Mouse (Mus musculus) mouse embryonic stem cell (cell line): ENCODE results near the gene Gigyf1.

ENCODE experiments used
- in situ Hi-C, 2 experiments: fragments of 300-500 bp; cut with MboI; formaldehyde crosslinking; loops; 1 replicate in 1 of 2; 3 replicates in 1 of 2; pipeline ENCODE4 v1.14.3; 2019 to 2020; ENCODE audit warnings: low sequenced_read_pairs in 2 of 2, low pct_unique_long_range_greater_than_20kb in 1 of 2, mixed read lengths in 1 of 2; ENCODE audit not compliant: unreplicated experiment in 1 of 2

The Gigyf1 gene

DNA sequence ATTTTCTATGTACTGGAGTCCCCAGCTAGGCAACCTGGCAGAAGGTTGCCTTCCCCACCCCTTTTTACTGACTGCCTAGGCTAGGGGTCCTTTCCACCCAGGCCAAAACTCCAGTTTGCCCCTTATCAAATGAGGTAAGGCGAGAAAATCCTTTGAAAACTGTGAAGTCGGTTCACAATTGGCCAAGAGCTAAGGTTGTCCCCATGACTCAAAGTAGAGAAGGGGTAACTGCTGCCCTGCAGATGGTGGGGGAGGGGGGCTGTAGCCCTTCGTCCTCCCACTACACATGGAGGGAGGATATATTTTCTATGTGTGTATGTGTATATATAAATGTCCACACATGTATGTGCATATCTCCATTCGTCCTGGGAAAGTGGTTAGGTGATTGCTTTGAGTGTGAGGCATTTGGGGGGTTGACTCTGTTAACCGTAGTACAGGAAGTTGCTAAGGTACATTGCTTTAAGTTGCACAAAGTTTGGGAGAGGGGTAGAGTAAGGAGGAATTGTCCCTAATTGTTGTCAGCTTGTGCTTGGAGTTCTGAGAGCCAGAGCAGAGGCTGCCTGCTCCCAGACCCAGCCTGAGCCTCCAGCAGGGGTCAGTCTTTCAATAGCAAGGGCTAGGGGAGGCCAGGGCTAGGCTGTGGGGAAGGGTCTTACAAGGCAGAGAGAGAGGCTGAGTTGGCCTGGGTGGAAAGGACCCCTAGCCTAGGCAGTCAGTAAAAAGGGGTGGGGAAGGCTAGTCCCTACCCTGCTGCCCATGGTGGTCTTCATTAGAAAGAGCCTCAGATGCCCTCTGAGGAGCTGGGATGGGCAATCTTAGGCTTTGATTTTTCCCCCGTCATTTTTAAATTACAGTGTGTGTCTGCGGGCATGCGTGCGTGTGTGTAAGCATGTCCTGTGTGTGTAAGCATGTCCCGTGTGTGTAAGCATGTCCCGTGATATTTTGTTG, 5.2 kb upstream of the Gigyf1 start:
- in situ Hi-C loops: no loop called here

DNA sequence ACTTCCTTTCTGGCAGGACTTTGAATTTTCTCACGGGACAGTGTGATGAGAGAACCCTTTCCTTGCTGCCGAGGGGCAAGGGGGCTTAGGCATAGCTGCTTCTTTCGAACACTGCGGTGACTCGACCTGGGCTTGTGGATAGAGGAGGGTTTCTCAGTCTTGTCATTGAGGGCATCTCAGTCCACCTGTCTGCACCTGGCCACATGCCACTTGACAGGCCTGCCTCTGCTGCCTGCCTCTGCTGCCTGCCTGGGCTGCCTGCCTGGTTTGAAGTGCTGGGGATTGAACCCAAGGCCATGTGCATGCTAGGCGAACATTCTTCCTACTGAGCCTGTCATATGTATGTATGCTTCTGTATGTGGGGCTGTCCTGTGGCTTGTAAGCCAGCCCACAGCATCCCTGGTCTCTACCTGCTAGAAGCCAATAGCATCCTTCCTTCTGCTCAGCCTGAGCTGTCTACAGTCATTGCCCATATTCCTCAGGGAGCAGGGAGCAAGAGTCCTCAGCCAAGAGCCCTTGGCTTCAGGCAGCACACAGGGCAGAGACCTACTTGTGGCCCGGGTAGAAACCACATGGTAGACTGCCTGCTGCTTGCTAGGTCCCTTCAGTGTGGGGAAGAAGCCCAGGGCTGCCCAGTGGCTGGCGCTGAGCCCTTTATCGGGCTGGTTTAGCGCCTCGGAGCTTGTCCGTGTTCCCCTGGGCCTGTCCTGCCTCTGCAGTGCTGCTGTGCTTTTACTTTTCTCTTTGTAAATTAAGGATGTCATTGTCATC, 4.2 kb upstream of the Gigyf1 start:
- in situ Hi-C loops: no loop called here

DNA sequence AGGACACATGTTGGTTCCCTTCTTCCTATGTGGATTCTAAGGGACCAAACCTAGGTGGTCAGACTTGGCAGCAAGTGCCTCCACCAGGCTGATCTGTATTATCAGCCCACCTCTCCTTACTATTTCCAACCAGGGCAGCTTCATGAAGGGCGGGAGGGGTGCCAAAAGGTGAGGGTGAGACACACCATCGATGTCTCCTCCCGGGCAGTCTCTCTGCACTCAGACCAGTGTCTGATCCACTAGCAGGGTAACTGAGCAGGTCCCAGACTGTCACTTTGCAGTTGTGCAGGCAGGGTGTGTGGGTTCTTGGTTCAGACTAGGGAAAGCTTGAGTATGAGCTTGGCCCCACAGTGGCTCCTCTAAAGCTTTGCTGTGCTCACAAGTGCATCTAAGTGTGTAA, 3.5 kb upstream of the Gigyf1 start:
- in situ Hi-C loops: no loop called here

DNA sequence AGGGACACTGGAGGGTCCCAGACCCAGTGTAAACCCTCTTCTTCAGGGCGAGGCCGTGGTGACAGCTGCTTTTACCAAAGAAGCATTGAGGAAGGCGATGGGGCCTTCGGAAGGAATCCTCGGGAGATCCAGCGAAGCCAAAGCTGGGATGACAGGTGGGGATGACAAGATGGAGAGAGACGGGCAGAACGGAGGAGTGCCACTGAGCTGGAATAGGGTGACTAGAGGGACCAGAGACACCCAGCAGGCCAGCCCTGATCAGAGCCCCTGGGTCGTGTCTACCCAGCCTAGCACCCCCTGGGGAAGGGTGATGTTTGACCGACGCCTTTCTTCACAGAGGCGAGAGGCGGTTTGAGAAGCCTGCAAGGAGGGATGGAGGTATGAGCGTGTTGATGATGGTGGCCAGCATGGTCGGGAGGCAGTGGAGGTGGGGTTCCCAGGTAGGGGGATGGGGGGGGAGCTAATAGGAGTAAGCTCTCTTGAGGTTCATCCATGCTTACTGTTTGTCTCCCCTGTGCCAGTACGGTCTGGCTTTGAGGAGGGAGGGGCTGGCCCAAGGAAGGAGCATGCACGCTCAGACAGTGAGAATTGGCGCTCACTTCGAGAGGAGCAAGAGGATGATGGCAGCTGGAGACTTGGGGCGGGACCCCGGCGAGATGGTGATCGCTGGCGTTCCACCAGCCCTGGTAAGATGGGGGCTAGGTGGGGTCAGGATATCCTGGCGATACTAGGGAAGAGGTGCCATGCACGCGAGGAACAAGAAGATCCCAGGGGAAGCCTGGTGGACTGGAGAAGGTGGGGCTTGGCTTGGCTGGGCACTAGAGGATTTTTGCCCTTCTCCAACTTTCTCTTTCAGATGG, 1.6 kb downstream of the Gigyf1 start:
- in situ Hi-C loops: no loop called here

GRCm38 (mm10) chr5:137521861-137522260, 3.5 kb downstream of the Gigyf1 start:
- in situ Hi-C loops: no loop called here

DNA sequence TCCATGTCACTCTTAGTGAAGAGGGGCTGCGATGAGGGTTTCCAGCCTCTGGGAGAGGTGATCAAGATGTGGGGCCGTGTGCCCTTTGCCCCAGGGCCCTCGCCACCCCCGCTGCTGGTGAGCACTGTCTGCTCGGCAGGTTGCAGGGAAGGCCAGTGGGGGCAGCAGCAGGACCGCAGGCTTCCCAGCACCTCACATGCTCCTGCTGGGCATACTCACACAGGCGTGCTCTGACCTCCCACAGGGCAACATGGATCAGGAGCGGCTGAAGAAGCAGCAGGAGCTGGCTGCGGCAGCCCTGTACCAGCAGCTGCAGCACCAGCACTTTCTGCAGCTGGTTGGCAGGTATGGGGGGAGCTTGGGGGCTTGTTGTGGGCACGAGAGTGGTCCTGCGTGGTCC, 4.4 kb downstream of the Gigyf1 start:
- in situ Hi-C loops: no loop called here

- in situ Hi-C loops: no loop called here
Observed at GRCm38 (mm10) chr5:137523396-137524250, 5.3 kb downstream of the Gigyf1 start.

DNA sequence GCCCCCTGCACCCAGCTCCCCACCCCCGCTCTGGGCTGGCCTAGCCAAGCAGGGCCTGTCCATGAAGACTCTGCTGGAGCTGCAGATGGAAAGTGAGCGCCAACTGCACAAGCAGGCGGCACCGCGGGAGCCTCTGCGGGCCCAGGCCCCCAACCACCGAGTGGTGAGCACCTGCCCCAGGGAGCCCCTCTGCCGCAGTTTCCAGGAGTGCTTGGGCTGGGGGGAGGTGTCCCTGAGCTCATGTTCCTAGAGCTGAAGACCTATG, 5.8 kb downstream of the Gigyf1 start:
- in situ Hi-C loops: no loop called here

DNA sequence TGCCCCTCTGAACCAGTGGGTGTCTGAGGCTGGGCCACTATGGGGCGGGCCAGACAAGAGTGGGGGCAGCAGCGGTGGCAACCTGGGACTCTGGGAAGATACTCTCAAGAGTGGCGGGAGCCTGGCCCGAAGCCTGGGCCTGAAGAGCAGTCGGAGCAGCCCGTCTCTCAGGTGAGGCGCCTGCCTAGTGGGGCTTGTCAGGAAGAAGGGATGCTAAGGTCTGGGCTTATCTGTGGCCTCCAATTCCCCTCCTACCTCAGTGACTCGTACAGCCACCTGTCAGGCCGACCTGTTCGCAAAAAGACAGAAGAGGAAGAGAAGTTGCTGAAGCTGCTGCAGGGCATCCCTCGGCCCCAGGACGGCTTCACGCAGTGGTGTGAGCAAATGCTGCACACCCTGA, 6.3 kb downstream of the Gigyf1 start:
- in situ Hi-C loops: no loop called here

DNA sequence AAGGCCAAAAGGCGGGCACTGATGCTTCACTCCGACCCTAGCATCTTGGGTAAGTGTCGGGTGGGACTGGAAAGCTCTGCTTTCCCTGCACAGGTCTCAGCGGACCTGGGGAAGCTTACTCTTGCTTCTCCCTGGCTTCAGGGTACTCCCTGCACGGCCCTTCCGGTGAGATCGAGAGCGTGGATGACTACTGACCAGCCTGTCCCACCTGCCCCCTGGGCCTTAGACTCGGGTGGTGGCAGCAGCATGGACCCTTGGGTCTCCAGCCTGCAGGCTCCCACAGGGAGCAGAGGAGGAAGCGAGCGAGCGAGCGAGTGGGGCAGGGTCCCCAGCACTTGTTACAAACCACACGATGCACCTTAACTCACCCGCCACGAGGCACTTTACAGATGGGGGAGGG, 7.2 kb downstream of the Gigyf1 start:
- in situ Hi-C loops: no loop called here

DNA sequence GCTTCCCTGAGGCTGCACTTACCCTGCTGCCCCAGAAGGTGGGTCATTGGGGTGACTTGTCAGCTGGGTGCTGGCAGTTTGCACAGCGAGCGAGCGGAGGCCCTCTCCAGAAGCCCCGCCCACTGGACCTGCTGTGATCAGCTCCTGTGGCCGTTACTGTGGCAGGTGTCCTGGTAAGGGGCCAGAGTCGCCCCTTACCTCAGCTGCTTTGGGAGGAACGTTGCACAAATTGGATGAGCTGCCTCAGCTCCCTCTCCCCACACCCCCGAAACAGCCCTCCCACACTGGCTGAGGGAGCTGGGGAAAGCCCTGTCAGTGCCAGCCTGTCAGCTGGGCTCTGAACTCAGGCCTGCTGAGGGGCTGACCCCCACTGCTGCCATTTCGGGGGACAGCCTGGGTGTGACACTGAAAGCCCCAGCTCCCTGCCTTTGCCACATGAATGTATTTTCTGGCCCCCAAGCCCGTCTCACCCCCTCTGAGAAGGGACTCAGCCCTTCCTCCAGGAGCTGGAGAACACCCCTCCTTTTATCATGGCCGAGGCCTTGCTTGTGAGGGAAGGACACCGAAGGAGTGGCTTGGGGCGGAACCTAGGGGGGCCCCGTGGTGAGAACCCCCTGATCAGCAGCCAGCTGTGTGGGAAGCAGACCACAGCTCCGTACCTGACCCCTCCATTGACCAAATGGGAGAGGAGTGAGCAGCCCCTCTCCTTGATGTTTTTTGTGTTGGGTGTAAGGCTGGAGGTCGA, 8.0 kb downstream of the Gigyf1 start:
- in situ Hi-C loops: no loop called here

GRCm38 (mm10) chr5:137527413-137527812, 9.1 kb downstream of the Gigyf1 start:
- in situ Hi-C loops: no loop called here

DNA sequence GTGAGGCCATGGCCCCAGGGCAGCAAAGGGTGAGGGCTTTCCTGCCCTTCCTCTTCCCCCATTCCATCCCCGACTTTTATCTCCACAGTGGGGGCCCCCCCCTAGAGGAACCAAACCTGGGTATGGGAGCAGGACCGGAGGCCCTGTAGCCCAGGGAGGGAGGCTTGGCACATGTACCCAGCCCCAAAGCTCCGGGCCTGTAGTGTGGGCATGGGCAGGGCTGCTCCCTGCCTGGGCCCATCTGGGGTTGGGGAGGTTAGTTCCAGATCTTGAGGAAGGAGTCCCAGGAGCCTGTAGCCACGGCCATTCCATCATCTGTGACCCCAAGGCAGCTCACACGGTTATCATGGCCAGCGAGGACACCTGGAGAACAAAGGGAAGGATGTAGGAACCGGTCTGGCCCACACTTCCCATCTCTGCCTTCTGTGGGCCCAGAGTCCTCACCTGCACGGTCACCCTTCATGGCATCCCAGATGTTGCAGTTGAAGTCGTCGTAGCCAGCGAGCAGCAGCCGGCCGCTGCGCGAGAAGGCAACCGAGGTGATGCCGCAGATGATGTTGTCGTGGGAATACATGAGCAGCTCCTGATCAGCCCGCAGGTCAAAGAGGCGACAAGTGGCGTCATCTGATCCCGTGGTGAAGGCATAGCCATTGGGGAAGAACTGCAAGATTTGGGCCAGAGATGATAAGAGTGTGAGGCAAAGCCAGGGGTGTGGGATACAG, 10.1 kb downstream of the Gigyf1 start:
- in situ Hi-C loops: no loop called here

GRCm38 (mm10) chr5:137529221-137529995, 11.1 kb downstream of the Gigyf1 start:
- in situ Hi-C loops: no loop called here

GRCm38 (mm10) chr5:137530075-137530474, 11.7 kb downstream of the Gigyf1 start:
- in situ Hi-C loops: no loop called here
